Comparison of ENCODE assay signal across 14 mouse cellular contexts in genomic region chr17:30392031-30392430, GRCm38 (mm10).
"Had no signal": no experiment of that assay in that cellular context is flagged by ENCODE, and none has a peak within 500 bp of the region (broad histone marks: within the 10 kb centered on the region; RNA-seq: fewer than 3 reads in every experiment).

No protein-coding gene starts in this region.

- DNase-seq: kidney, adult 9 months; kidney, postnatal 36 days; left cerebral cortex, postnatal 4 days; lung, postnatal 14 days; thymus, adult 18-20 months; thymus, postnatal 14 days had no signal

- H3K4me3 ChIP-seq: limb, embryonic 13.5 days; liver, embryonic 15.5 days; lung, embryonic 15.5 days; megakaryocyte, embryonic 14.5 days; midbrain, embryonic 12.5 days had no signal

- H3K9me3 ChIP-seq: liver, embryonic 15.5 days; lung, embryonic 15.5 days; midbrain, embryonic 12.5 days had no signal

- H3K4me2 ChIP-seq: limb, embryonic 13.5 days; liver, embryonic 11.5 days; liver, embryonic 15.5 days; lung, embryonic 15.5 days; midbrain, embryonic 12.5 days had no signal

- H3K27me3 ChIP-seq: limb, embryonic 13.5 days; liver, embryonic 15.5 days; lung, embryonic 15.5 days; megakaryocyte, embryonic 14.5 days; midbrain, embryonic 12.5 days had no signal

- H3K36me3 ChIP-seq: limb, embryonic 13.5 days; liver, embryonic 15.5 days; lung, embryonic 15.5 days had no signal

- H3K27ac ChIP-seq: kidney, postnatal 0 days; limb, embryonic 13.5 days; liver, embryonic 15.5 days; lung, embryonic 15.5 days; macrophage; midbrain, embryonic 12.5 days had no signal

- H3K9ac ChIP-seq: limb, embryonic 13.5 days; liver, embryonic 15.5 days; lung, embryonic 15.5 days; midbrain, embryonic 12.5 days had no signal

- H3K4me1 ChIP-seq: liver, embryonic 15.5 days; lung, embryonic 15.5 days had no signal
